Mouse (Mus musculus): ENCODE measurements around the gene Flywch1.

Gene Flywch1

DNA sequence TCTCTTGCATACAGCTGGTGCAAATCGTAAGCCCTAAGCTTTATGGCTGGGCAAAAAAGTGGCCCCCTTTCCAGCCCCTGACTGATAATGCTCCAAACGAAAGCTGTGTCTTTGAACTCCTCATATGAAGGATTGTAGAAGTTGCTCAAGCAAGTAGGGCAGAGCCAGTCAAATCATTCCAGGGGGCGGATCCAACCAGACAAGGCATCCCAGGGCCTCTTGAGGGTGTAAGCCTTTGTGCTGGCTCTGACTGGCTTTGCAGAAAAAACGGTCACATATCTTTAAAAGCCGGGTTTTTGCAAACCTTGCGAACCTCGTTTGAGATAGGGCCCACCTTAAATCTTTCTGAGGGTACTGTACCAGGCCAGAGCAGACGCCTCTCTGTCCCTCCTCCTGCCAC is 27.3 kb downstream of the Flywch1 start:
- no peak for DNase-seq (ENCODE audit: low spot score in 2 of 2)

DNA sequence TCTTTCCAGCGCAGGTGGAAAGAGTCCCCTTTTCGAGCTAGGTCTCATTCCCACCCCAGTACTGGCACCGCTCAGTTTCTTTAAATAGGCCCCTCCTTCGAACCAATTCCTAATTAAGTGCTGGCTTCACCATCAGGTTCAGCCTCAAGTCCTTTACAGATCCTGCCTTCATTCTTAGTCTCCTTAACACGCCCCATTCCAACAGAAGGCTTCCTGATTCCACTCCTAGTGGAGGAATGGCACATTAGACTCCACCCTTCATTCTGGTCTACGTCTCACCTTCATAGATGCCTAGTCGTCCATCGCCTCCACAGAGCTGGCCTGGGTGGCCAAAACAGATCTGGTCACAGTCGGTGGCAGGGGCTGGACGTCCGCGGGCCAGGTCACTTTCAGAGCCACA is 28.5 kb downstream of the Flywch1 start:
- DNase-seq (ENCODE audit: low spot score in 2 of 2) = no peak

DNA sequence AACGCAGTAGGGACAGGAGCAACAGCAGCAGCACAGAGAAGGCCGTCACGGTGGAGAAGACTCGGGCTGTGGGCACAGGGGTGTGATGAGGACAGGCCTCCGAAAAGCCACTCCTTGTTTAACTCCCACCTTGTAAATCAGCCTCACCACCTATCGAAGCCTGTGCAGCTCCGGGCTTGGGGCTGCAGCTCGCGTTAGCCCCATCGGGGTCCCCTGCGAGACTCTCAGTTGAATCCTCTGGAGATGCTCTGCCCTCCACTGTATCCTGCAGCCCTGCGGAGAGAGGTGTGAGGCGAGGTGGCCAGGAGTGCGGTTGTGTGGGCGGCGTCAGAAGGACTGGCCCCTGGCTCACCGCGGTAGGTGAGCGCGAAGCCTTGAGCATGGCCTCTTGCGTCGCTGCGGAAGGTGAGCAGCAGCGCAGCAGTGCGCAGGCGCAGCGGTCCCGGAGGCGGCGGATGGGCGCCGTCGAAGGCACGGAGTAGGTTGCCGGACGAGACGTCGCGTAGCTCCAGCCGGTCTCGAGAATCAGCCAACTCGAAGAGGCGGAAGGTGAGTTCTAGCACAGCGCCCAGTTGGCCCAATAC is 29.1 kb downstream of the Flywch1 start:
- peak in 1 of 2 experiments; percentile 41 for DNase-seq (ENCODE audit: low spot score in 2 of 2)

DNA sequence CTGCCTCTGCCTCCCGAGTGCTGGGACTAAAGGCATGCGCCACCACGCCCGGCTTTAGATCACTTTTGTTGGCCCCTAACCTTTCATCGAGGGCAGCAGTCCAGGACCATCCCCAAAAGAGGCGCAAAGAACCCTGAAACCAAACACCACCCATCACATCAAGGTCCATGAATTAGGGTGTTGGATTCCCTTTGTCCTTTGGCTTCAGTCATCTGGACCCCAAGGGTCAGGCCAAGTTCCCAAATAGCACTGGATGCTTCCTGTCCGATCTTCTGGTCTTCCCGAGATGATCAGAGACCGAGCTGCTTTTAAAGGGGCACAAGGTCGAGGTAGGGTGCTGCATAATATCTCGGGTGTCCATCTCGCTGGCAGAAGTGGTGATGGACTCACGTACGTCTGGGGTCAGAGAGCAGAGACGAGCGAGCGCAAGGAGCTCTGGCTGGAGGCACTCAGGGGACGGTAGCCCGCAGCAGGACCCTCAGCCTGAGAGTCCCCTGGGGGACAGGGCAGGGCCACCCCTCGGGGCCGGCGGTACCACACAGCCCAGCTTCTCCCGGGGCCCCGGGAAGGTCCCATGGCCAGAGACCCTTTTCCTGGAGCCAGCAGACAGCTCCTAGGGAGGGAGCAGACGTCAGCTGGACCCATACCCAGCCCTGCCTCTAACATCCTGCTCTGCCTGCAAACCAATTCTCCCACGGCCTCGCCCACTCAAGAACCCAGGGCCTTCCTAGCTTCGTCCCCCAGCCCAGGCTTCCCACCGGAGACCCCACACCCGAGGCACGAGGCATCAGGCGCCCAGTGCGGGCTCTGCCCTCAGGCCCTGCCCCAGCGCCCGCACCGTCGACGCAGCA is 29.8 kb downstream of the Flywch1 start:
- no peak for DNase-seq (ENCODE audit: low spot score in 2 of 2)

DNA sequence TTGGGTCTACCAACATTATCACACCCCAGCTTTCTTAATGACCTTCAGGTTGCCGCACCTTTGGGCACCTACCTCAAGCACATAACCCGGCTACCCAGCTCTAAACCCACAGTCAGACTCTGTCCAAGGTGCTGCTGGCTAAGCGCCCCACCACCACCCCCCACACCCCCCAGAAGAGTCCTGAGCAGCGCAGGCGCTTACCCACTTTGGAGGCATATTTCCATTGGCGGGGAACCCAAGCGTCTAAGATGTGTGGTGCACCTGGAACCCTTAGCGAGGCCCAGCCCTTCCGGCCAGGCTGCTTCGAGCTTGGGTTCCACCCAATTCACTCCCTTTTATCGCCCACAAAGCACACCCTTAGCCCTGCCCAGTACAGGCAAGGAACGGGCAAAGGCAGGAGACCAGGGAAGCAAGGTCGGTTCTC is 30.8 kb downstream of the Flywch1 start, which contains the start of gene Paqr4:
TSS of gene Paqr4 (minus strand) at position 270 of the 424 bp plus-strand sequence.
- peak in 1 of 2 experiments; percentile 28 for DNase-seq (ENCODE audit: low spot score in 2 of 2)

DNA sequence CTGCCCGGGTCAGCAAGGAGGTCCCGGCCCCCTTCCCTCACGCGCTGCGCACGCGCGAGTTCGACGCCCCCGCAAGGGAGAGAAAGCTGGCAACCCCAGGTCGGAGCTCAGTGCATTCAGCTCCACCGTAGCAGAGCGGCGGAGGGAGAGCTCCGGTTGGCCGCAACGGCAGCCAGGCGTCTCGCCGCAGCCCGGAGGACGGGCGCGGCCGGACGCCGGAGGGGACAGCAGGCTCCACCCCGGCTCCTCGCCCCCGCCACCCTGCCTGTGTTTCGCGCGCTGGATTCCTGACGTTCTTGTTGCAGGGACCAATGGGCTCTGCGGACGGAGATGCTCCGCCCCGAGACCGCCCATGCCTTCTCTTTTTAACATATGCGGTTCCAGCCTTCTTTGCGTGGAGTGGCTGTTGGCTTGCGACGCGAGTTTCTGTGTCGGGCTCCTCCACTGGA is 31.2 kb downstream of the Flywch1 start:
- DNase-seq (ENCODE audit: low spot score in 2 of 2) = peak; percentile 71 to 76

DNA sequence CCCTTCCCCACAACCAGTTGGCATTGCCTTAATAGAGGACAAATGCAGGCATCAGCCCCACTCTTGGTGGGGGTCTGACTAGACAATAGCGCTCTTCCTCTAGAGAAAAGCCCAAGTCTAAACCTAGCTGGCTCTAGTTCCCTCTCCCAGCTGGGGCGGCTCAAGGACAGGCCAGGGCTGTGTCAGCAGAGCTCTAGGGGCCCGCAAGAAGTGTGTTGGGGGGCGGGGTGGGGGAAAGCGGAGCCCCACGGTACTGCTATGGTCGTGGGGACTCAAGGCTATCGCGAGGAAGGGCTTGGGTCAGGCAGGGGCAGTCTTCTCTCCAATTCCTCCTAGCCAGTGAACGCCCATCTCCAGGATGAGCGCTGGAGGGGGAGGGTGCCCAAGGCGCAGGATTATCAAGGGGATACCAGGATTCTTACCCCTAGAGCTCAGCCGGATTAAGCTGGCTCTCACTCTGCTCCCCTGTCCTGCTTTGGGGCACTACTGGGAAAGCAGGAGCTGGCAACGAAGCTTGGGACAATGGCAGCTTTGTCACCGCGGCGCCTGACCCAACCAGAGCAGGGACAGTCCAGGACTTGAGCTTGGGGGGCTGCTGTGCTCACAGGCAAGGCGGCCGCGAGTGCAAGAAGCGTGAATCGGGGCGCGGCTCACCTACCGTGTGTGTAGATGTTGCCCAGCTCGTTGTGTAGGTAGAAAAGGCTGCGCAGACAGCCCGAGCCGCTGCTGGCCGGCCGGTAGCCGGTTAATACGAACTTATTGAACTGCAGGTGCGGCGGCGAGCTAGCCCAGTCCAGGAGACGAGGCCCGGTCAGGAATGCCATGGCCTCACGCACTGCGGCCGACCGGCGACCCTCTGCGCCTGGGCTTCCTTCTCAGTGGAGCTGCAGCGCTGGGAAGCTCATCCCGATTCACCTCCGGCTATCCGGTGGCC is 31.9 kb downstream of the Flywch1 start:
- peak in 1 of 2 experiments; percentile 21 for DNase-seq (ENCODE audit: low spot score in 2 of 2)

DNA sequence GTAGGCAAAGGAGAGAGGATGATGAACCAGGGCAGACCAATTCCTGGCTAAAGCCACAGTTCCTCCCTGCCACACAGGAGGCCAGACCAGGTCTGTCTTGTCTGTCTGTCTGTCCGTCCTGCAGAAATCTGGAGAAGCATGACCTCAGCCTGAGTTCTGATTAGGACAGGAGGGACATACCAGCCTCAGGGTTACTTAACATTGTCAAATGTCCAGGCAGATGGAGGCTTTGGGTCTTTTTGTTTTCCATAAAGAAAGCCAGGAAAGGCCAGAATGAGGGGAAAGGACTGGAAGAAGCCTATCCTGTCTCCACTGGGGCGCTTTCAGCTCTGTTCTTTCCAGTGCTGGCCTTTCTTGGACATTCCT is 32.6 kb downstream of the Flywch1 start:
- DNase-seq (ENCODE audit: low spot score in 2 of 2) = no peak

DNA sequence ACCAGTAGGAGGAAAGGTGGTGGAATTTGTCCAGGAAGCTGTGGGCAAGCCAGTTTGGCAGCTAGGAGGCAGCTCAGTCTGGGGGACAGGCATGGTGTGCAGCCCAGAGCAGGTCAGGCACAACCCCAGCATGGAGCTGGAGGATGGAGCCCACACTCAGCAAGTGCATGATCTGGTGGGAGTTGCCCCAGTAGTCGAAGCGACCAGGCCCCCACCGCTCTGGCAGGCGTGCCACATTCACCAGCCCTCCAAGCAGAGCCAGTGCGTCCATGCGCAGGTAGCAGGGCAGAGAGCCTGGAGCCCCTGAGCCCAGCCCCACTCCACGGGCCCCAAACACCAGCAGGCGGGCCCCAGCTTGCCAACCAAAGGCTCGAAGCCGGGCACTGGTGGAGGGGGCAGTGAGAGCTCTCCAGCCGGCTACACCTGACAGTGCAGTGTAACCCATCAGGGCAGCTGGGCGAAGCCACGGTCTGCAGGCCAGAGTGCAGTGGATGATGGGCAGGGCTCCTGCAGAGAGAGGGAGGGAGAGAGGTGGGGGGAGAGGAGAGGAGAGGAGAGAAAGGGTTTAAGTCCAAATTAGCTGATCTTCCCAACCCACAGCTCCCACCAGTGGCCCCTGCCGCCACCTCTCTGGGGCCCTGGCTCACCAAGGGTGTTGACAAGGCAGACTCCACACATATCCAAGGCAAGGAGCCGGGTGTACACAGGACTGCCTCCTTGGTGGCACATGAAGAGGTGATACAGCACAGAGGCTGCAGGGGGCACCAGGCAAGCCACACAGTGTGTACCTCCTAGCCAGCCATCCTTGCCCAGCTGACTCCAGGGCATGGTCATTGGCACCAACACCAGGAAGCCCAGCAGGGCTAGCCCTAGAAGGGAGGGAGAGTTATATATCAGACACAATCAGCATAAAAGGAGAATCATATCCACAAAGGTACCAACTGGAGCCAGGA is 33.6 kb downstream of the Flywch1 start:
- DNase-seq (ENCODE audit: low spot score in 2 of 2) = no peak

DNA sequence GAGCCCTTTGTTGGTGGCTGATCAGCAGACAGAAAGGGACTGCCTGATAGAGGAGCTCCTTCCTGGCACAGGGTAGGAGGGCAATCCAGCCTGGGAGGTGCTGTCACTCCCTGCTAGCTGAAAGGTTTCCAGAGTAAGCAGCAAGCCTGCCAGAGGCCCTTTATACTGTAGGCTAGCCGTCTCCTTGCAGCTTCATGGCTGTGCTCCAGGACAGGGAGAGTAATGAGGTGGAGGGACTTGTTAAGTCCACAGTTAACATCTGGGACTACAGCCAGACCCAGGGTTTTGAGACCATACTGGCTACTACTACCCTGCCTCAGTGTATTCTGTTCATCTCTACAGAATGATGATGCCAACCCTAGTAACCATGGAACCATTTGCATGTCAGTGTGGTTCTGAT is 37.1 kb downstream of the Flywch1 start:
- DNase-seq (ENCODE audit: low spot score in 2 of 2) = no peak

DNA sequence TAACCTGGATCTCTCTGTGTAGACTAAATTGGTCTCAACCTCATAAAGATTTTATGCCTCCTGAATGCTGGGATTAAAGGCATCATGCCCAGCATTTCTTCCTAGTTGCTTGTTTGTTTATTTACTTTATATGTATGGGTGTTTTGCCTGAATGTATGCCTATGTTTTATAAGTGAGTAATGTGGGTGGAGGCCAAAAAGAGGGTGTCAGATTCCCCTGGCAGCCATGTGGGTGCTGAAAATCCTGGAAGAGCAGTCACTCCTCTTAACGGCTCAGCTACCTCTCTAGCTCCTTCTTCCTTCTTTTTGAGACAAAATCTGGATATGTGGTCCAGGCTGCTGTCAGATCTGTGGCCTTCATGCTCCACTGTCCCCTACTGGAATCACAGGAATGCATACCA is 41.0 kb downstream of the Flywch1 start:
- DNase-seq (ENCODE audit: low spot score in 2 of 2) = no peak

DNA sequence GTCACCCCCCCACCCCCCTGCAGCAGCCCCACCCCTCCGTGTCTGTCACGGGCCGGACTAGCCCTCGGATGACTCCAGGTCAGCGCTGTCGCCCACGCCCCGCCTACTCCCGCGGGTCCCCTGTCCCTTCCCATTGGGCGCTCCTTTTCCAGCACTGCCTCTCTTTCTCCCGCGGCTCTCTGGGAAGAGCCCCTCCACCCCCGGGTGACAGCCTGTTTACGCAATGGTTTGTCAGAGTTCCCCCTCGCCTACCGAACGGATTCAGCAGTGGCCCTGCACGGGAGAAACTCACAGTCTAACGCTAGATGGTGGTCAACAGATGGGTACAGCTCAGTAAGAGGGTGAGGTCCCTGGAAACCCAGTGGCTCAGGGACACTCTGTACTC is 44.7 kb downstream of the Flywch1 start:
- peak in 1 of 2 experiments; percentile 46 for DNase-seq (ENCODE audit: low spot score in 2 of 2)

DNA sequence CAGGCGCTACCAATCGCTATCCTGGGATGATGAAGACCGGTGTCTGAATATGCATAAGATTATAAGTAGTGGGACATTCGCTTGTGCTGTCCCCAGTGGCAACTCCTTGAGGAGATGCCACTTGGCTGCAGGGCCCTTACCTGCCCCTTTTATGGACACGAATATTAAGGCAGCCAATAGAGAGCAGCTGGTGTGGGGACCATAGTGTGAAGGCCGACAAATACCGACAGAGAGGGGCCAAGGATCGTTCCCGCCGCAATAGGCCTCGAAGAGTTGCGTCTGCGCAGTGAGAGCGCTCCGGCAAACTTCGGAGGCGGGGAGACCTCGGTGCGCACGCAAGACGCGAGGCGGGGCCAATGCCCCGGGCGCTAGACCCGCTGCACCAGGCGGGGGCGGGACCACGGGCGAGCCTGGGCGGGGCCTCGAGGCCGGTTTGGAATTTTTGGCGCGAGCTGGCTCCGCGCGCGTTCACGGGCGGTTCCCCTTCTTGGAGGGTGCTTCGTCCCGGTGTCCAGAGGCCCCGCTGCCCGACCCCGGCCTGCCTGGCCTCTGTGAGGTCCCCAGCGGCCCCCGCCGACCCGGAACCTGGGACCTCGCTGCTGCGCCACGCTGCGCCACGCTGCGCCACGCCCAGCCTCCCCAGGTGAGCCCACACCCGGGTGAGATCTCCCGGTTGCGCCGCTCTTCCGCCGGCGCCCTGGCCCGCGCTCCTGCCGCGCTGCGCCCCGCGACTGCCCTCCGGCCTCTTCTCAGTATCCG is 45.2 kb downstream of the Flywch1 start, which contains the start of gene Pkmyt1:
TSS of gene Pkmyt1 (plus strand) at position 338 of the 759 bp plus-strand sequence.
- DNase-seq (ENCODE audit: low spot score in 2 of 2) = peak; percentile 93 to 95

DNA sequence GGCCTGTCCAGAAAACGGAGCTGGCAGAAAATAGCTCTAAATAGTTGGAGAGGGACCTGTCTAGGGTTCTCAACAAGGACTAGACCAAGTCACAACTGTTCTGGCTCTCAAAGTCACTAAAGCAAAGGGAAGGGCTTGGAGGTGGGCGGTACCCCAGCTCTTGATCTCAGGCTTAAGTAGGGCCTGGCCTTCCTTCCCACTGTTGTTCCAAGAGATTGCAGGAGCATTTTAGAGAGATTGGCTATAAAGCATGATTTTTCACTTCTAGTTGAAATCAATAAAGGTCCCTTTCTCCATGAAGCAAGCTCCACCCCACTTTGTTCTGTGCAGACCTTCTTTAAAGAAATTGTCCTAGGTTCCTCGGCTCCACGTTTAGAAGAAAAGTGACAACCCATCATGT is 45.9 kb downstream of the Flywch1 start:
- DNase-seq (ENCODE audit: low spot score in 2 of 2) = no peak

DNA sequence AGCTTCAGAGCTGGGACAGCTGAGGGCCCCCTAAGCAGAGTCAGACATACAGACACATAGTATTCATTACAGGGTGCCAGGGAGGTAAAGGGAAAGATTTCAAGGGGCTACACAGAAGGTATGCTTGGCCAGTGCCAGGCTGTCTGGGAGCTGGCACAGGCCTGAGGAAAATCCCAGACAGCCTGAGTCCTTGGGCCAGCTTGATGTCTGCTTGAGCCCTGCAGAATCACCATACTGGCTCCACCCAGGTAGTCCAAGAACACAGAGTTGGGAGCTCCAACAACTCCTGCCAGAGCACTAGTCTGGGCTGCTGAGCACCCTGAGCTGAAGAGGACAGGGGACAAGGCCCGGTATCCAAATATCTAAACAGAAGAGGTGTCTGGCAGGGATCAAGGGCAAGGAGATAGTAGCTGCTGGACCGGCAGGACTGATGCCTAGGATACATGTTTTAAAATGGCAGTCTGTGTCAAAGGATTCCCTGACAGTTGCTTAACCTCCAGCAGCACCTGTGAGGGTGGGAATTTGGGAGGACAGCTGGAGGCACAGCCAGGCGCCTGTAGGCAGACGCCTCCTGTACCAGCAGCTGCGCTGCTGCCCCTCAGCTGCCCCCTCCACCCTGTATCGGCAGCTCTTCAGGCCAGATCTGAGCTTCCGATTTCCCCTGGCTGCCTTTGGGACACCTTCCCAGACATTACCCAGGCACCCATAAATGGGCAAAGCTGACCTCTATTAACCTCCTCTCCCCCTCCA is 48.9 kb downstream of the Flywch1 start, which contains the start of gene 1520401A03Rik:
TSS of gene 1520401A03Rik (minus strand) at position 408 of the 750 bp plus-strand sequence.
- DNase-seq (ENCODE audit: low spot score in 2 of 2) = no peak

DNA sequence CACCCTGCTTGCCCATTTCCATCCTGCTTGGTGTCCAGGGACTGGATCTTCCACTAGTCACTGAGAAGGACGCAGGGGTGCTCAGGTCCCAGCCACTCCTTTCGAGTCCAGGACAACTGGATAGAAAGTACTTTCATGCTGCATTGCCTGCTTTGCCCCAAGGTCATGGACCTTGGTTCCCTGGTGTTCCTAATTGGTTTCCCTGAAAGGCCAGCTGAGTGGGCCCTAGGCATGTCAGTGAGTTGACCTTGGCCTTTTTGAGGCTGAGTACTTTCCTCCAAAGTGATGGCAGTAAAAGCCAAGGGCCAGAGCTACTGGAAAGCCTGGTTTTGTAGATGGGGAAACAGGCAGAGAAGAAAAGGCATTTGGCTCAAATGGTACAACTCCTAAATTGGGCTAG is 49.5 kb downstream of the Flywch1 start:
- no peak for DNase-seq (ENCODE audit: low spot score in 2 of 2)

DNA sequence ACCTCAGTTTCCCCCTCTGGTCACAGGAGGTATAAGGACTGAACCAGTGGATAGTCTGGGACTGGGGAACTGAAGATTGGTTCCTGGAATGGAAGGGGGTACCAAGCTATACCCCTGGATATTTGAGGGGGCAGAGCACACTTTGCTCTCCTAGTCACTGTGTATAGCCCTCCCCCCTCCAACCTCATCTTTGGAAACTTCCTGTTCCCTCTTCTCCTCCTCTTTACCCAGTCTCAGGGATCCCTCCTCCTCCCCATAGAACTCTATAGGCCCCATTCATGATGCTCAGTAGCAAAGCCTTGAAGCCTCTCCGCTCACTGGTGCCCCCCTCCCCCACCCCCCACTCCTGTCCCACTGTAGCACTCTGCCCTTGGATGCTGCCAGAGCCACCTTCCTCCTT is 51.9 kb downstream of the Flywch1 start:
- DNase-seq (ENCODE audit: low spot score in 2 of 2) = no peak

DNA sequence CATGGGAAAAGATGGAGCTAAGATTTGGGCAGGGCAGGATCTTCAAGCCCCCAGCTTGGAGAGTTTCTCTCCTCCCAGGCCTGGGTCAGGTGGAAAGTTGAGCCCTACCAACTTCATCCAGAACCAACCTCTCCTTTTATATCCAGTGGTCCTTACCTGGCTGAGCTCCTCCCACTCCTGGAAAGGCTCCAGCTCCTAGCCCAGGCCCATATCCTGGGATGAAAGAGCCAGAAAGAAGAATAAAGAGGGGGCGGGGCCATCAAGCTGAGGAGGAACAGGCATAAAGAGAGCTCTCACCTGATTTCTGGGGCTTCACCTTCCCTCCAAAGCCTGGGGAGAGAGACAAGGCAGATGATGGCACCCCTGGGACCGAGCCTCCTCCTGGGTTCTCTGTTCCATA is 54.4 kb downstream of the Flywch1 start:
- no peak for DNase-seq (ENCODE audit: low spot score in 2 of 2)

DNA sequence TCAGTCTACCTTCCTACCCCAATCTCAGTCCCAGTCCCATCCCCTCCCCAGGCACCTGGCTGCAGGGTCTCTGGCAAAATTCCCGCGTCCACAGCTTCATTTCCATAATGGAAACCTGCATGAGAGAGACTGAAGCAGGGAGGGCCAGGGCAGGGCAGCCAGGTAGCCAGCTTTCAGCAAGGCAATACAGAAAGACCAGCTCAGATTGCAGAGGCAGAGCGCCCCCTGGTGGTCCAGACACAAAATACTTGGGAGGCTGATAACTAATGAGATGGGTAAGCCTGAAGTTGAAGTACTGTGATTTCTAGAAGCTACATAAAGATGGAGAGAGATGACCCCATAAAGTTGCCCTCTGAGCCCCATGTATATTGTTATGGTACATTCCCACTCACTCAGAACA is 65.2 kb downstream of the Flywch1 start:
- peak; percentile 47 to 69 for DNase-seq (ENCODE audit: low spot score in 2 of 2)

Data from spleen, postnatal 14 days (tissue).